Mouse (Mus musculus) limb, embryonic 13.5 days (tissue): ENCODE measurements around the gene Bcl2l11. TPM values are rescaled to one million over a fixed set of nuclear protein-coding genes. Genes with fewer than 3 reads are reported as not detected.

Experiments
- ATAC-seq: fragments of 200-750 bp; cut with Nextera tagmentation; 2 replicates; pipeline ENCODE4 v1.8.0; 2017; ENCODE audit warnings: low read depth, moderate number of reproducible peaks, moderate TSS enrichment; ENCODE audit not compliant: low FRiP score
- H3K27ac ChIP-seq: fragments of 300-500 bp; sonication (generic); 2 replicates; pipeline ENCODE4 v1.5.1; 2015; ENCODE audit warnings: inconsistent platforms, mild to moderate bottlenecking, moderate library complexity
- H3K27me3 ChIP-seq: fragments of 300-500 bp; sonication (generic); 2 replicates; pipeline ENCODE4 v1.6.1; 2015; ENCODE audit warnings: mild to moderate bottlenecking, inconsistent platforms
- H3K36me3 ChIP-seq: fragments of 300-500 bp; sonication (generic); 2 replicates; pipeline ENCODE4 v1.6.1; 2015; ENCODE audit warnings: inconsistent platforms, mild to moderate bottlenecking, moderate library complexity
- H3K4me1 ChIP-seq: fragments of 300-500 bp; sonication (generic); 2 replicates; pipeline ENCODE4 v1.6.1; 2015; ENCODE audit warnings: inconsistent platforms
- H3K4me2 ChIP-seq: fragments of 300-500 bp; sonication (generic); replicated peaks from 2 replicates; pipeline ENCODE4 v1.6.1; 2015; ENCODE audit warnings: inconsistent platforms, mild to moderate bottlenecking, moderate library complexity
- H3K4me3 ChIP-seq: fragments of 300-500 bp; sonication (generic); 2 replicates; pipeline ENCODE4 v1.5.1; 2015; ENCODE audit warnings: moderate library complexity, mild to moderate bottlenecking, inconsistent platforms
- H3K9ac ChIP-seq: fragments of 300-500 bp; sonication (generic); 2 replicates; pipeline ENCODE4 v1.6.1; 2015; ENCODE audit warnings: mild to moderate bottlenecking, inconsistent platforms
- H3K9me3 ChIP-seq: fragments of 300-500 bp; sonication (generic); 2 replicates; pipeline ENCODE4 v1.6.1; 2016; ENCODE audit warnings: inconsistent platforms
- WGBS: fragments of 180-500 bp; shearing (Covaris S2); methylation state at CpG from one replicate; pipeline ENCODE4 v1.1.7; 2015; 5-methylcytosine and 5-hydroxymethylcytosine counted together
- polyA plus RNA-seq: library from polyadenylated mRNA; unstranded; fragments of >200 nt; fragmentation: Nextera tagmentation; extraction: Ambion mirVana; gene quantifications from 2 replicates; pipeline ENCODE4 v1.2.1, GENCODE M21; 2015

The Bcl2l11 gene
- polyA plus RNA-seq, 1 experiment from 2014 or later = 27.8 TPM

GRCm38 (mm10) chr2:128132635-128133034 is 6.8 kb downstream of the Bcl2l11 start:
- H3K9me3 ChIP-seq = no peaks in the 10 kb centered on the region
- H3K4me2 ChIP-seq = no peak overlapping the region
- no peak overlapping the region for H3K4me3 ChIP-seq
- H3K27ac ChIP-seq = no peak overlapping the region
- peaks cover 47% of the 10 kb centered on the region for H3K36me3 ChIP-seq
- no peaks in the 10 kb centered on the region for H3K27me3 ChIP-seq
- ATAC-seq = no peak
- H3K9ac ChIP-seq = no peak overlapping the region
- WGBS = 80% methylated on average over 5 of the region's 5 CpGs
- peaks cover 62% of the 10 kb centered on the region for H3K4me1 ChIP-seq

GRCm38 (mm10) chr2:128133865-128134264 is 8.0 kb downstream of the Bcl2l11 start:
- peaks cover 47% of the 10 kb centered on the region for H3K36me3 ChIP-seq
- H3K4me3 ChIP-seq = no peak overlapping the region
- H3K27ac ChIP-seq = no peak overlapping the region
- H3K9me3 ChIP-seq = no peaks in the 10 kb centered on the region
- ATAC-seq = no peak
- H3K27me3 ChIP-seq = no peaks in the 10 kb centered on the region
- no peak overlapping the region for H3K4me2 ChIP-seq
- H3K9ac ChIP-seq = no peak overlapping the region
- H3K4me1 ChIP-seq = peaks cover 69% of the 10 kb centered on the region

GRCm38 (mm10) chr2:128134474-128134873 is 8.6 kb downstream of the Bcl2l11 start:
- H3K4me2 ChIP-seq = no peak overlapping the region
- no peak for ATAC-seq
- 75% methylated on average over 5 of the region's 5 CpGs for WGBS

GRCm38 (mm10) chr2:128134948-128135347 is 9.1 kb downstream of the Bcl2l11 start:
- Histone ChIP-seq H3K27me3 (no peaks in the 10 kb centered on the region), H3K9me3 (no peaks in the 10 kb centered on the region), H3K9ac (peak overlapping the region; percentile 8; the same call in 1 of the 2 replicates), H3K4me2 (no peak overlapping the region), H3K36me3 (peaks cover 43% of the 10 kb centered on the region), H3K27ac (no peak overlapping the region), H3K4me3 (no peak overlapping the region), H3K4me1 (peaks cover 71% of the 10 kb centered on the region)
- ATAC-seq = no peak
- 64% methylated on average over 8 of the region's 8 CpGs for WGBS

More at GRCm38 (mm10) chr2:128134474-128134873, 8.6 kb downstream of the Bcl2l11 start:
- Histone ChIP-seq H3K4me3 (no peak overlapping the region), H3K27ac (no peak overlapping the region), H3K27me3 (no peaks in the 10 kb centered on the region), H3K9ac (no peak overlapping the region), H3K4me1 (peaks cover 71% of the 10 kb centered on the region), H3K9me3 (no peaks in the 10 kb centered on the region), H3K36me3 (peaks cover 47% of the 10 kb centered on the region)

GRCm38 (mm10) chr2:128136769-128137433 is 11.1 kb downstream of the Bcl2l11 start:
- 89% methylated on average over 16 of the region's 16 CpGs for WGBS
- H3K9ac ChIP-seq = no peak overlapping the region
- no peak overlapping the region for H3K27ac ChIP-seq
- ATAC-seq = no peak
- no peak overlapping the region for H3K4me3 ChIP-seq
- peaks cover 26% of the 10 kb centered on the region for H3K36me3 ChIP-seq
- H3K4me2 ChIP-seq = no peak overlapping the region
- H3K9me3 ChIP-seq = no peaks in the 10 kb centered on the region
- no peaks in the 10 kb centered on the region for H3K27me3 ChIP-seq
- H3K4me1 ChIP-seq = peaks cover 61% of the 10 kb centered on the region

GRCm38 (mm10) chr2:128137480-128138276 is 11.8 kb downstream of the Bcl2l11 start:
- Histone ChIP-seq H3K4me1 (peaks cover 61% of the 10 kb centered on the region), H3K4me2 (peak overlapping the region; percentile 14)

GRCm38 (mm10) chr2:128138924-128139323 is 13.1 kb downstream of the Bcl2l11 start:
- H3K36me3 ChIP-seq = peaks cover 33% of the 10 kb centered on the region
- peaks cover 61% of the 10 kb centered on the region for H3K4me1 ChIP-seq
- no peak overlapping the region for H3K27ac ChIP-seq
- no peaks in the 10 kb centered on the region for H3K9me3 ChIP-seq
- H3K27me3 ChIP-seq = no peaks in the 10 kb centered on the region
- no peak overlapping the region for H3K9ac ChIP-seq
- 32% methylated on average over 8 of the region's 8 CpGs for WGBS
- ATAC-seq = peak; percentile 42; the same call in 1 of the 2 replicates
- H3K4me2 ChIP-seq = no peak overlapping the region
- no peak overlapping the region for H3K4me3 ChIP-seq

More at GRCm38 (mm10) chr2:128137480-128138276, 11.8 kb downstream of the Bcl2l11 start:
- no peaks in the 10 kb centered on the region for H3K27me3 ChIP-seq
- ATAC-seq = no peak
- peaks cover 28% of the 10 kb centered on the region for H3K36me3 ChIP-seq
- peak overlapping the region; percentile 39; the same call in 1 of the 2 replicates for H3K27ac ChIP-seq
- H3K9me3 ChIP-seq = no peaks in the 10 kb centered on the region
- WGBS = 51% methylated on average over 22 of the region's 22 CpGs
- H3K4me3 ChIP-seq = no peak overlapping the region
- H3K9ac ChIP-seq = 0 out of 2 replicates have a peak overlapping the region, but pooled peaks have one; percentile 19

- Histone ChIP-seq H3K4me1 (peaks cover 54% of the 10 kb centered on the region), H3K27me3 (no peaks in the 10 kb centered on the region), H3K4me2 (0 out of 2 replicates have a peak overlapping the region, but pooled peaks have one; percentile 7), H3K27ac (peak overlapping the region; percentile 39; the same call in 1 of the 2 replicates), H3K9me3 (no peaks in the 10 kb centered on the region), H3K9ac (0 out of 2 replicates have a peak overlapping the region, but pooled peaks have one; percentile 4), H3K36me3 (peaks cover 32% of the 10 kb centered on the region), H3K4me3 (no peak overlapping the region)
- ATAC-seq = 0 out of 2 replicates have a peak, but pooled peaks have one; percentile 46
- WGBS = 51% methylated on average over 15 of the region's 15 CpGs
Observed at GRCm38 (mm10) chr2:128139781-128140180, 13.9 kb downstream of the Bcl2l11 start.

- Histone ChIP-seq H3K4me2 (0 out of 2 replicates have a peak overlapping the region, but pooled peaks have one; percentile 7), H3K9me3 (no peaks in the 10 kb centered on the region), H3K27me3 (no peaks in the 10 kb centered on the region), H3K36me3 (peaks cover 28% of the 10 kb centered on the region), H3K27ac (no peak overlapping the region), H3K9ac (no peak overlapping the region), H3K4me1 (peaks cover 50% of the 10 kb centered on the region), H3K4me3 (no peak overlapping the region)
- 0 out of 2 replicates have a peak, but pooled peaks have one; percentile 34 for ATAC-seq
- WGBS = 74% methylated on average over 3 of the region's 3 CpGs
Observed at GRCm38 (mm10) chr2:128140183-128140582, 14.3 kb downstream of the Bcl2l11 start.

GRCm38 (mm10) chr2:128143992-128144391 is 18.2 kb downstream of the Bcl2l11 start:
- no peak overlapping the region for H3K9ac ChIP-seq
- no peaks in the 10 kb centered on the region for H3K27me3 ChIP-seq
- H3K36me3 ChIP-seq = peaks cover 50% of the 10 kb centered on the region
- H3K27ac ChIP-seq = no peak overlapping the region
- no peak overlapping the region for H3K4me2 ChIP-seq
- ATAC-seq = no peak
- no peaks in the 10 kb centered on the region for H3K9me3 ChIP-seq
- peaks cover 16% of the 10 kb centered on the region for H3K4me1 ChIP-seq
- no peak overlapping the region for H3K4me3 ChIP-seq

GRCm38 (mm10) chr2:128145433-128145832 is 19.6 kb downstream of the Bcl2l11 start:
- H3K9me3 ChIP-seq = no peaks in the 10 kb centered on the region
- peaks cover 2% of the 10 kb centered on the region for H3K4me1 ChIP-seq
- peaks cover 64% of the 10 kb centered on the region for H3K36me3 ChIP-seq
- H3K9ac ChIP-seq = no peak overlapping the region
- H3K27me3 ChIP-seq = no peaks in the 10 kb centered on the region
- ATAC-seq = no peak
- H3K4me2 ChIP-seq = no peak overlapping the region
- no peak overlapping the region for H3K27ac ChIP-seq
- H3K4me3 ChIP-seq = no peak overlapping the region
- 70% methylated on average over 3 of the region's 3 CpGs for WGBS

GRCm38 (mm10) chr2:128149596-128149995 is 23.8 kb downstream of the Bcl2l11 start:
- Histone ChIP-seq H3K9me3 (no peaks in the 10 kb centered on the region), H3K4me2 (no peak overlapping the region), H3K27ac (no peak overlapping the region), H3K4me3 (no peak overlapping the region), H3K9ac (no peak overlapping the region), H3K36me3 (peaks cover 64% of the 10 kb centered on the region), H3K27me3 (no peaks in the 10 kb centered on the region), H3K4me1 (peaks cover 24% of the 10 kb centered on the region)
- WGBS = 78% methylated on average over 5 of the region's 5 CpGs
- no peak for ATAC-seq
